ENCODE assay signal across 25 mouse cellular contexts in genomic region chr10:89868211-89868610, GRCm38 (mm10).
"Had no signal": no experiment of that assay in that cellular context is flagged by ENCODE, and none has a peak within 500 bp of the region (broad histone marks: within the 10 kb centered on the region; RNA-seq: fewer than 3 reads in every experiment).

No protein-coding gene starts in this region.

- H3K27ac ChIP-seq: limb, embryonic 10.5 days; limb, embryonic 13.5 days; liver, embryonic 12.5 days; liver, embryonic 15.5 days; lung, embryonic 15.5 days; midbrain, embryonic 10.5 days; neural tube, embryonic 12.5 days; neural tube, embryonic 15.5 days; stomach, embryonic 15.5 days had no signal

- H3K9ac ChIP-seq: limb, embryonic 13.5 days; liver, embryonic 12.5 days; liver, embryonic 15.5 days; lung, embryonic 15.5 days; neural tube, embryonic 12.5 days; neural tube, embryonic 15.5 days; stomach, embryonic 15.5 days had no signal

- H3K36me3 ChIP-seq: limb, embryonic 10.5 days; limb, embryonic 13.5 days; liver, embryonic 12.5 days; liver, embryonic 15.5 days; lung, embryonic 15.5 days; midbrain, embryonic 10.5 days; neural tube, embryonic 12.5 days; neural tube, embryonic 15.5 days; stomach, embryonic 15.5 days had no signal

- ATAC-seq: liver, embryonic 12.5 days had no signal

- H3K27me3 ChIP-seq: neural tube, embryonic 12.5 days; neural tube, embryonic 15.5 days had no signal

- DNase-seq: kidney, adult 11 months; kidney, adult 9 months; kidney, postnatal 14 days; kidney, postnatal 4 days; liver; lung, adult 18-20 months; lung, postnatal 10 days; lung, postnatal 36 days; midbrain, embryonic 14.5 days; right cerebral cortex, adult 18-20 months; right cerebral cortex, postnatal 14 days; right cerebral cortex, postnatal 4 days; thymus, adult 2 months; thymus, postnatal 14 days; thymus, postnatal 4 days had no signal

- H3K4me3 ChIP-seq: limb, embryonic 10.5 days; limb, embryonic 13.5 days; liver, embryonic 12.5 days; liver, embryonic 15.5 days; lung, embryonic 15.5 days; megakaryocyte, embryonic 14.5 days; midbrain, embryonic 10.5 days; neural tube, embryonic 12.5 days; neural tube, embryonic 15.5 days; stomach, embryonic 15.5 days had no signal

- H3K9me3 ChIP-seq: limb, embryonic 10.5 days; limb, embryonic 13.5 days; liver, embryonic 12.5 days; liver, embryonic 15.5 days; lung, embryonic 15.5 days; midbrain, embryonic 10.5 days; neural tube, embryonic 12.5 days; neural tube, embryonic 15.5 days; stomach, embryonic 15.5 days had no signal

- H3K4me1 ChIP-seq: neural tube, embryonic 12.5 days had no signal

- H3K4me2 ChIP-seq: limb, embryonic 13.5 days; liver, embryonic 12.5 days; liver, embryonic 15.5 days; lung, embryonic 15.5 days; neural tube, embryonic 12.5 days; neural tube, embryonic 15.5 days; stomach, embryonic 15.5 days had no signal
